16 mouse cellular contexts compared by ENCODE assay signal in the genomic region with DNA sequence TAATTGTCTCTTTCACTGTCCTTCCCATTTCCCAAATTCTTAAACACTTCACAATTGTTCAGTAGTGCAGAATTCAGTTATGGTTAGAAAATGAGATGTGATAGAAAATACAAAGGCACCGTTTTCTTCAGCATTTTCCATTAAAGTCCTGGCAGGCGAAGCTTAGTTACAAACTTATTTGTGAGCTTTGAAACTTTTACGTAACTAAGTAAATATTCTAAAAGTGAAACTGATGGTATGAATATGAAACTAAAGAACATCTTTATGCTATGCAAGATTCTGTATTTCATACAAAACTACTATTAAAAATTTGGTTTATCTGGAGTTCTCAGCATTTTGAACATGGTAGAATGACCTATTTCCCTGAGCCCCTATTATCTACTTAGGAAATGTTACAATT.
"Had no signal": no experiment of that assay in that cellular context is flagged by ENCODE, and none has a peak within 500 bp of the region (broad histone marks: within the 10 kb centered on the region; RNA-seq: fewer than 3 reads in every experiment).

No protein-coding gene starts in this region.

- ATAC-seq: hindbrain, postnatal 0 days; intestine, embryonic 16.5 days; liver, embryonic 12.5 days had no signal

- DNase-seq: gastrocnemius, postnatal 14 days; gastrocnemius, postnatal 36 days; heart, adult 11 months; heart, adult 2 months; heart, postnatal 14 days; heart, postnatal 36 days; kidney, adult 11 months; kidney, adult 2 months; kidney, adult 9 months; kidney, postnatal 14 days; kidney, postnatal 36 days; layer of hippocampus, adult 9-11 months; liver had no signal
